Mouse (Mus musculus) spleen, adult 18-20 months (tissue): ENCODE measurements around the gene Olfr713.

Experiments used
- DNase-seq, 2 experiments: peaks; one replicate each; pipeline ENCODE4 v3.0.0; 2022; ENCODE audit warnings: mixed read lengths in 2 of 2

The Olfr713 gene

DNA sequence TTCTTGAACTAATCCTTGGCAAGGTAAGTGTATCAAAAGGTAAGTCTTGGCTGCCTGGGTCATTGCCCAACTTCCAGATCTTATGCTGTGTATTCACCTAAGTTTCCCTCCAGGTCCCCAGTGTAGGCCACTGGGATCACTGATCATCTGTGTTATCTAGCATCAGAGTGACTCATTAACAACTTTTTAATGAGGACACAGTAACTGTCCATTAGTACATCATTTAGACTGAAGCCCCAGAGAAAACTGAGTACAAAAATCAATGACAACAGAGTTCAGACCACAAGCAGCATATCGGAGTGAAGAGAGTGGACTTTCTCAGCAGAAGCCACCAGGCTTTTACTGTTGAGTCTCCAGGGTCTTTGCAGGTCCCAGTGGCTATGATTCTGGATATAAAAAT, at the start of gene Olfr713:
Gene Olfr713, plus strand, starts transcription at position 301 of the 400 bp plus-strand sequence.
- no peak for DNase-seq

DNA sequence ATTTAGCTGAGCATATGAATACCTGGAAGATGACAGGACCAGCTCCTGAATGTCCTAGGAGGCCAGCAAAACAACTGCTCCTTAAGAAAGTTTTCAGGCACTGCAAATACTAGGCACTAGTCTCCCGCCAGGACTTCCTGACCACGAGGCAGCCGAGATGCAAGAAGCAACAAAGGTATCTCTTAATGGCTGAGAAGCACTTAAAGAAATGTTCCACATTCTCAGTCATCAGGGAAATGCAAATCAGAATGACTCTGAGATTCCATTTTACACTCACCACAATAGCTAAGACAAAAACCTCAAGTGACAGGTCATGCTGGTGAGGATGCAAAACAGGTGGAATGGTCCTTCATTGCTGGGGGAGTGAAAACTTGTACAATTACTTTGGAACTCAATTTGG, 45.7 kb upstream of the Olfr713 start:
- no peak for DNase-seq

DNA sequence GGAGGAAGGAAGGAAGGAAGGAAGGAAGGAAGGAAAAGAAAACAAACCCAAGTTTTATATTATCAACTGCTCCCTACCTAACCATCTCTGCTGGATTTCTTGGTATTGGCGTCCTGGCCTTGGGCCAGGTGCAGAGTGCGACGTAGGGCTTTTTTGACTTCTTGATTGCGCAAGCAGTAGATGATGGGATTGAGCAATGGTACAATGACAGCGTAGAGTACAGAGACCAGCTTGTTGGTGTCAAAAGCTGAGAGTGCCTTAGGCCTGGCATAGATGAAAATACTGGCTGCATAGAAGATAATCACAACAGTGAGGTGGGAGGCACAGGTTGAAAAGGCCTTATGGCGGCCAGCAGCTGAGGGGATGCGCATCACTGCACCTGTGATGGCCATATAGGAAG, 30.2 kb upstream of the Olfr713 start:
- no peak for DNase-seq

DNA sequence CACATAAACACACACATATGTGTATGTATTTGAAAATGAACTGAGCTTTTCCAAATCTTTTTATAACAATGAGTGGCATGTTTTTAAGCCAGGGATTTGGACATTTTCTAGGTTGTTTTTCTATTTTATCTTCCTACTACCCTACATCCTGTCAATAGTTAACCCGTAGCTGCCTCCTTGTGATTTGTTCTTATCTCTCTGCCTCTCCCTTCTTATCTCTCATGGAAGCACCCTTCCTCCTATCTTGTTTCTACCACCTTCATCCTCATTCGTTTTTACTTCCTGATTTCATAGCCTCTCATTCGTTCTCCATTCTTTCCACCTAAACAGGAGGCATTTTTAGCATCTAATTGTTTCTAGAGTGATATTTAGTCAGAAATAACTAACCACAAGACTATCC, 26.8 kb upstream of the Olfr713 start:
- DNase-seq: no peak

DNA sequence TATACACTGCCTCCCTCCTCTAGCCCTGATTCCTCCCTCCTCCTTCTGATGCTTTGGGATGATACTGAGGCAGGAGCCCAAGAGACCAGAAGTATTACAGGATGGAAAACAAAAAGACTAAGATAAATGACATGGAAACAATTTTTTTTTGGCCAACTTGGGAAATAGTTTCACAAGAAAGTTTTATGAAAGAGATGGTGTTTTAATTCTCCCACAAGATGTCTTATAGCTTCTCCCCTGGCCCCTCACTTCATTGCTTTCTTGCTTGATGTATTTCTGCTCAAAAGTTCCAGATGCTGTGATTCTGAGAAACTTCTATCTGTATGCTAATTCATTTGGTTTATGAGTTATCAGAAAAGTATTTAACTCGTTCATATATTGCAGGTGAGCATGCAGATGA, 25.0 kb upstream of the Olfr713 start, which contains the start of gene Olfr2:
Gene Olfr2, minus strand, starts transcription at position 101 of the 400 bp plus-strand sequence.
- no peak for DNase-seq

DNA sequence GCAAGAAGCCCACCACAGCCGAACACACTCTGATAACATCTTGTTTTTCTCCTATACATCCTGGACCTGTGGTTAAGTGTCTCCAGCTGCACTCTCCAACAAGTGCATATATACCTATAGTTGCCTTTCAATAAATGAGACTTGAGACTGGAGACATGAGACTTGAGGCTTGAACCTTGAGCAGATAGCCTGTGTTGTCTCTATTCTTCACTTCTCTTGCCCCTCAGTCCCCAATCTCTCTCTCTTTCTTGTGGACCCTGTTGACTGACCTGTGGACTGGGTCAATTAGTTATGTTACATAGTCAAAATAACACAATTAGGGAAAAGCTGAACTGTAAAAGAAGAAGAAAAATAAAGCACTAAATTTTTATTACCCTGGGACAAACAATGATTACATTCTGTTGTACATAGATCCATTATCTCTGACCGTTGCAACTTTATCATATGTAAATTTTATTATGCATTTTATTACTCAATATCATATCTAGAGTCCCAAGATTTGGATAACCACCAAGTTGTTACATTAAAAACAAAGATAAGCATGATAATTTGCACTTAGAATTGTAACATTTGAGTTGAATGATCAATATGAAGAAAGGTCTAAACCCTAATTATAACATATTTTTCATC, 9.1 kb downstream of the Olfr713 start:
- DNase-seq: no peak

DNA sequence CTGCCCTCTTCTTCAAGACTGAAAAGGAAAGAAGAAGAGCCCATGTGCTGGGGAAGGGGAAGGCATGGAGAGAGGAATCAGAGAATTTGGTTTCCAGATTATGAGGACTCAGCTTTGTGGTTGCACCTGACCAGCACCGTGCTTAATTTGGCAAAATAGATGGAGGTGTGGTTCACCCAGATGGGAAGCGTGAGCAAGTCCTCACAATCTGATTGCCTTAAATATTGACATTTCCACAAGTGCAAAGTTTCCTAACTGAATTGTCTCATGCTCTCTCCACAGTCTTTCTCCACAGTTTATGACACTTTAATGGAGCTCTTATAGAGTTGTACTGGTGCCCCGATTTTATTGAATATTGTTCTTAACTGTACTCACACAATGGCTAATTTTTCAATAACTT, 12.2 kb downstream of the Olfr713 start:
- DNase-seq: no peak

DNA sequence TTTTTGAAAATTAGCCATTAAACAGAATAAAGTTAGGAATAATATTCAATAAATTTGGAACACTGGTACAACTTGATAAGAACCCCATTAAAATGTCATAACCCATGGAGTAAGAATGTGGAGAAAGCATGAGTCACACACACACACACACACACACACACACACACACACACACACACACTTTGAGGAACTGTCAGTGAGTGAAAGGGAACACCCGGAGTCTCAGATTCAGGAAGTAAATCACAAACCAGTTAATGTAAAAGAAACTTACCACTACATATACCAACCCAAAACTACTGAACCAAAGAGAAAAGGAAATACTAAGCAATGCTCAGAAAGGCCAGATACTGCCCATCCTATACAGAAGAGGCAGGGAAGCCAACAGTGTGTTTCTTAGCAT, 13.4 kb downstream of the Olfr713 start:
- DNase-seq: no peak

DNA sequence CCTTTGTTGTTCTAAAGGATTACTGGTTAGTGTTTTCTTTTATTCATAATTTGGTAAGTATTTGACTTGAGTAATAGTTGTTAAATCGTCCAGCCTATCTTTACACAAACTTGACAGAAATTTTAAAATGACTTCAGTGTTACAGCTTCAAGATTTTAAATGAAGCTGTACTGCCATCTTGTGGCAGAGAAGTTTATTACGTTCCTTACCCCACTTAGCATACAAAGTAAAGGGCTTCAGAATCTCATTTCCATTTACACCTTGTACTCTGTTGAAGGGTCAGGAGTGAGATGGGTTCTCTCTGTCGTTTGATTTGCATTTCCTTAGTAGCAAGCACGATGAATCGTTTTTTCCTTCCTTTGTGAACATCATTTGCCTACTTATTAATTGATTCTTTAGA, 14.9 kb downstream of the Olfr713 start:
- DNase-seq: peak in 1 of 2 experiments; percentile 16

DNA sequence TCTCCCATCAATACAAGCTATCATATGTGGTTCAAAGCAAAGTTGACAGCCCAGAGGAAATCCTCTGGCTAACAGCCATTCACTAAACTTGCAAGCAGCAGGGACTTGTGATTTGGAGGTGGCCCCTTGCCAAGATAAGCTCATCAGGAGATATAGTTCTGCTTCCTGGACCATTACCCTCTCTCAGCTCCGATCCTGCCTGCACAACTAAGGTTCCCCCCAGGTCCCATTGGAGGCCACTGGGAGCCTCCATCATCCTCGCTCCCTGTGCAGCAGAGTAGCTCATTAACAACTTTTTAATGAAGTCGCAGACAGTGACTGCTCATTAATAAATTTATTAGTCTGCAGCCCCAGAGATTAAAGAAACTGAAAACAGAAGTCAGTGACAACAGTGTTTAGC, 16.6 kb downstream of the Olfr713 start:
- DNase-seq: no peak

DNA sequence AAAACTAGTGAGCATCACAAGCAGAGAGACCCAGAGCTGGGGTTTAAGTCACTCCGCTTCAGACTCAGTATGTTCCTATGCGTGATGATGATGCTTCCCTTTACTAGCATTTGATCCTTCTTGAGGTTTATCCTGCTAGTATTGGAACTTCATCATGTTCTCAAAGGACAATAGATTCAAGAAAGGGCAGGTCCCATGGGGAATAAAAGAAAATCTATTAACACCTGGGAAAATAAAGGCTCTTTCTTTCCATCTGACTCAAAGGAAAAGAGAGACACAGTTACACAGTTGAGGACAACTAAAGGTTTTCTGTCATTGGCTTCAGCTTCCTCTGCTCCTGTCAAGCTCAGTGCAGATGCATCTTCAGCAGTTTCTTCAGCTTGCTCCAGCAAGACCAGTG, 39.7 kb downstream of the Olfr713 start, which contains the start of gene Olfr714:
Gene Olfr714, plus strand, starts transcription at position 301 of the 400 bp plus-strand sequence.
- DNase-seq: no peak
